Mouse (Mus musculus) midbrain, embryonic 16.5 days (tissue): ENCODE measurements around the gene Kat14. TPM values are rescaled to one million over a fixed set of nuclear protein-coding genes. Genes with fewer than 3 reads are reported as not detected.

ENCODE experiments used
- ATAC-seq: fragments of 200-750 bp; cut with Nextera tagmentation; 2 replicates; pipeline ENCODE4 v1.8.0; 2017; ENCODE audit warnings: moderate TSS enrichment
- H3K27ac ChIP-seq: fragments of 300-500 bp; sonication (generic); 2 replicates; pipeline ENCODE4 v1.5.1; 2014; ENCODE audit warnings: mild to moderate bottlenecking, low read length, mixed read lengths
- H3K27me3 ChIP-seq: fragments of 300-500 bp; sonication (generic); 2 replicates; pipeline ENCODE4 v1.6.1; 2014; ENCODE audit warnings: low read depth, low read length, mixed read lengths; ENCODE audit not compliant: control insufficient read depth, insufficient read depth
- H3K36me3 ChIP-seq: fragments of 300-500 bp; sonication (generic); 2 replicates; pipeline ENCODE4 v1.6.1; 2014; ENCODE audit warnings: mild to moderate bottlenecking, low read length, moderate library complexity, mixed read lengths; ENCODE audit not compliant: control insufficient read depth, insufficient read depth
- H3K4me1 ChIP-seq: fragments of 300-500 bp; sonication (generic); 2 replicates; pipeline ENCODE4 v1.6.1; 2014; ENCODE audit warnings: mild to moderate bottlenecking, low read length, mixed read lengths; ENCODE audit not compliant: control insufficient read depth, insufficient read depth
- H3K4me2 ChIP-seq: fragments of 300-500 bp; sonication (generic); 2 replicates; pipeline ENCODE4 v1.6.1; 2014; ENCODE audit warnings: mild to moderate bottlenecking, low read length, mixed read lengths
- H3K4me3 ChIP-seq: fragments of 300-500 bp; sonication (generic); 2 replicates; pipeline ENCODE4 v1.5.1; 2014; ENCODE audit warnings: low read depth, mild to moderate bottlenecking, low read length, moderate library complexity, mixed read lengths
- H3K9ac ChIP-seq: fragments of 300-500 bp; sonication (generic); 2 replicates; pipeline ENCODE4 v1.6.1; 2014; ENCODE audit warnings: low read depth, low read length, mixed read lengths
- H3K9me3 ChIP-seq: fragments of 300-500 bp; sonication (generic); replicated peaks from 2 replicates; pipeline ENCODE4 v1.6.1; 2014; ENCODE audit warnings: mild to moderate bottlenecking, low read length, mixed read lengths; ENCODE audit not compliant: control insufficient read depth, poor library complexity, severe bottlenecking
- WGBS: fragments of 180-500 bp; shearing (Covaris S2); extraction: QIAGEN DNeasy Blood & Tissue Kit; methylation state at CpG from one replicate; pipeline ENCODE4 v1.1.7; 2014; 5-methylcytosine and 5-hydroxymethylcytosine counted together
- polyA plus RNA-seq: library from polyadenylated mRNA; unstranded; fragments of >200 nt; fragmentation: Nextera tagmentation; extraction: Ambion mirVana; gene quantifications from 2 replicates; pipeline ENCODE4 v1.2.1, GENCODE M21; 2015

Kat14 gene
- polyA plus RNA-seq, 1 experiment from 2014 or later: 26.4 TPM

DNA sequence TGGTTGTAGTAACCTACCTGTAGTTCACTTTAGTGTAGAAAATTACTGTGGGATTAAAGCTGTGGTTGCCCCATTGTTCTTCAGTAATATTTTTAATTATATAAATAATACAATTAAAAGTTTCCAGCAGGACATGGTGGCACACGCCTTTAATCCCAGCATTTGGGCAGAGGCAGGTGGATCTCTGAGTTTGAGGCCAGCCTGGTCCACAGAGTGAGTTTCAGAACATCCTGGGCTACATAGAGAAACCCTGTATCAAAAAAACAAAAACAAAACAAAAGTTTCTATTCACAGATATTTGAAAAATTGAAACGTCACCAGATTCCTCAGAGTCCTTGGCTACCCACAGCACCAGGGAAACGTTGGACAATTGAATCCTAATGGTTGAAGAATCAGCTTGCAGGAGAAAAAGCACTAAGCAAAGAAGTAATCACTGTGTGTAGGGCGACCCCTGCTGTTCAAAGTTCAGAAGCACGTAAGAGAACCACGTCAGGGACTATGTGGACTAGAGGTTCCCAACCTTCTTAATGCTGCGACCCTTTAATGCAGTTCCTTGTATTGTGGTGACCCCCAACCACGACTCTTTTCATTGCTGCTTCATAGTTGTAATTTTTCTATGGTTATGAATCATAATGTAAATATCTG is 83.7 kb downstream of the Kat14 start:
- no peaks in the 10 kb centered on the region for H3K9me3 ChIP-seq
- no peak overlapping the region for H3K27ac ChIP-seq
- WGBS: 15% methylated on average over 8 of the region's 8 CpGs
- no peak overlapping the region for H3K4me2 ChIP-seq
- no peak overlapping the region for H3K9ac ChIP-seq
- no peaks in the 10 kb centered on the region for H3K4me1 ChIP-seq
- no peaks in the 10 kb centered on the region for H3K36me3 ChIP-seq
- 0 out of 2 replicates have a peak, but pooled peaks have one; percentile 21 for ATAC-seq
- no peak overlapping the region for H3K4me3 ChIP-seq
- H3K27me3 ChIP-seq: peaks cover 14% of the 10 kb centered on the region

Other genes starting within 250 kb of the Kat14 start
- 10.2 and 11.9 TPM in 2 replicates for gene Mgme1, start 98.3 kb upstream of the Kat14 start, polyA plus RNA-seq
- gene Snx5, start 98.1 kb upstream of the Kat14 start, polyA plus RNA-seq: 63.9 and 66.7 TPM in 2 replicates
- gene Ovol2, start 36.8 kb upstream of the Kat14 start, polyA plus RNA-seq: not detected in 2 replicates
- gene Pet117, start within 50 bp of the Kat14 start, polyA plus RNA-seq: 3.3 TPM in 1 of 2 replicates, not detected in the other
- 18.3 and 20.4 TPM in 2 replicates for gene Dzank1, start 158.4 kb downstream of the Kat14 start, polyA plus RNA-seq
- 24.3 and 26.4 TPM in 2 replicates for gene Polr3f, start 158.7 kb downstream of the Kat14 start, polyA plus RNA-seq
- 57.7 and 59.0 TPM in 2 replicates for gene Rbbp9, start 181.9 kb downstream of the Kat14 start, polyA plus RNA-seq
- 61.7 and 62.6 TPM in 2 replicates for gene Sec23b, start 187.2 kb downstream of the Kat14 start, polyA plus RNA-seq
- 54.1 and 61.1 TPM in 2 replicates for gene Smim26, start 225.1 kb downstream of the Kat14 start, polyA plus RNA-seq
- 155 and 178 TPM in 2 replicates for gene Dtd1, start 230.9 kb downstream of the Kat14 start, polyA plus RNA-seq